Mouse (Mus musculus): ENCODE results near the gene Sema7a. TPM values are rescaled to one million over a fixed set of nuclear protein-coding genes. Genes with fewer than 3 reads are reported as not detected.

Gene Sema7a
- polyA plus RNA-seq, 1 experiment, result 26.1 TPM

DNA sequence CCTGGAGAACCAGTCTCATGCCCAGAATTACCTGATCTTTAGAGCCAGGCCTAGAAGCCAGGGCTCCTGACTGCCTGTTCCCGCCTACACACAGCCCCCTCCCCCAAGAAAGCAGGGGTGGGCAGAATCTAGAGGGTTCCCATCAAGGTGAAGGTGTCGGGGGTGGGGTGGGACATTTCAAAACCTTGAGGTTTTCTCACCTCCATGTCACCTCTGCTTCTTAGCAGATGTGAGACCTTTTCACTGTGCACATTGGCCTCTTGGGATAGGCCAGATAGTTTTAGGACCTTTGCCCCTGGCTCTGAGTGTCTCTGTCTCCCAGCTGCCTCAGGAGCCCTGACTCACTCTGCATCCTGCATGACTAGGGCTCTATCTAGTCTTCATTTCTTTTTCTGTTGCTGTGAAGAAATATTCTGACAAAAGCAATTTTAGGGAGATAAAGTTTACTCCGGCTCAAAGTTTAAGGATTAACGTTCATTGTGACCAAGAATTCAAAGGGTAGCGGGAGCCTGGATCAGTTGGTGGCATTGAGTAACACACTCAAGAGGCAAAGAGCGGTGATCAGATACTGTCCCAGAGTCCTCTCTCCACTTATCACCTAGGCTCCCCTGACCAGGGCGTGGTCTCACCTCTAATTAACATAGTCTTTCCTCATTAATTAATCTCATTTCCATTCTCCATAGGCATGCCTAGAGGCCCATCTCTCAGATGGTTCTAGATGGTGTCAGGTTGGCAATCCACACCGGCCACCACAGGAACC lies 29.1 kb downstream of the Sema7a start:
- TF ChIP-seq POLR2A (IDR thresholded peaks at IDR 0.05; ENCODE audit: low read depth, low read length) (no peak), CTCF (IDR thresholded peaks at IDR 0.05; ENCODE audit: extremely low read depth, insufficient read depth, insufficient read length, insufficient replicate concordance) (no peak)
- no peaks in the 10 kb centered on the region for H3K27me3 ChIP-seq (ENCODE audit: control insufficient read depth, insufficient read depth, low read length)
- 86% methylated on average over 8 of the region's 8 CpGs for WGBS
- no peak overlapping the region for H3K4me3 ChIP-seq (ENCODE audit: extremely low read depth, insufficient read depth, insufficient read length)
- H3K36me3 ChIP-seq (ENCODE audit: control insufficient read depth, insufficient read depth, low read length), result no peaks in the 10 kb centered on the region
- no peak overlapping the region for H3K27ac ChIP-seq (ENCODE audit: insufficient read depth, low read length)
- DNase-seq (ENCODE audit: low read depth in 1 of 2, low spot score in 2 of 2), result no peak
- peaks cover 63% of the 10 kb centered on the region for H3K4me1 ChIP-seq (ENCODE audit: control insufficient read depth, insufficient read depth, insufficient read length)

DNA sequence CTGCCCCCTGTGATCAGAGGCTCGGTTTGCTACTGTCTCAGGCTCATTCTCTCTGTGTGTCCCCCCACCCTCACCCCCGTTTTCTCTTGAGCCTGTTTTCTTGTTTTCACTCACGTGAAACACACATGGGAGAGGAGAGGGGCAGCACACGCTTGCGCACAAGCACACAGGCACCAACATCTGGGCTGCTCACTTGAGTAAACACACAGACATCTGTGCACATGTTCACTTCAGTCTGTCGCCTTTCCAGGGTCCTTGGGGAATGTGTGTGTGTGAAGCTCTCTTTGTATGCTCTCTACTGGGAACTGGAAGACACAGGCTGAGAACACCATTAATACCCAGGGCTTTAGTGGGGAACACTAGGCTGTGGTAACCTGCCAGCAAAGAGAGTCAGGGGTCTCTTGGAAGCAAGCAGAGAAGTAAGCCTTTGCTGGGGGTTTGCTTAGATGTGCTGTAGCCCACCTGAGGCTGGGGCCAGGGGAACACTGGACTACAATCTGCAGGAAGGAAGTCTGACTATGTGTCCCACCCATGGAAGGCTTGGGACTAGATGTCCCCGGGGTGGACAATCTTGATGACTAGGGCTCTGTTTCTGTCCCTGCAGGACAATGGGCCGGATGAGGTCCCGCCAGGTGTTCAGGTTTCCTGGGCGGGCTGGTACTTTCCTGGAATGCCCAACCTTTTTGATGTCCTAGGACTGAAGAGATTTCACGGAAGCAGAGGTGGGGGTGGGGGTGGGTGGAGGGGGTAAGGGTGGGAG lies 30.0 kb downstream of the Sema7a start:
- no peak for TF ChIP-seq POLR2A (IDR thresholded peaks at IDR 0.05; ENCODE audit: low read depth, low read length)
- no peak for TF ChIP-seq CTCF (IDR thresholded peaks at IDR 0.05; ENCODE audit: extremely low read depth, insufficient read depth, insufficient read length, insufficient replicate concordance)
- Histone ChIP-seq H3K4me3 (ENCODE audit: extremely low read depth, insufficient read depth, insufficient read length) (no peak overlapping the region), H3K36me3 (ENCODE audit: control insufficient read depth, insufficient read depth, low read length) (no peaks in the 10 kb centered on the region), H3K4me1 (ENCODE audit: control insufficient read depth, insufficient read depth, insufficient read length) (peaks cover 68% of the 10 kb centered on the region), H3K27me3 (ENCODE audit: control insufficient read depth, insufficient read depth, low read length) (no peaks in the 10 kb centered on the region), H3K27ac (ENCODE audit: insufficient read depth, low read length) (0 out of 2 replicates have a peak overlapping the region, but pooled peaks have one; percentile 1)
- no peak for DNase-seq (ENCODE audit: low read depth in 1 of 2, low spot score in 2 of 2)
- 42% methylated on average over 11 of the region's 11 CpGs for WGBS

DNA sequence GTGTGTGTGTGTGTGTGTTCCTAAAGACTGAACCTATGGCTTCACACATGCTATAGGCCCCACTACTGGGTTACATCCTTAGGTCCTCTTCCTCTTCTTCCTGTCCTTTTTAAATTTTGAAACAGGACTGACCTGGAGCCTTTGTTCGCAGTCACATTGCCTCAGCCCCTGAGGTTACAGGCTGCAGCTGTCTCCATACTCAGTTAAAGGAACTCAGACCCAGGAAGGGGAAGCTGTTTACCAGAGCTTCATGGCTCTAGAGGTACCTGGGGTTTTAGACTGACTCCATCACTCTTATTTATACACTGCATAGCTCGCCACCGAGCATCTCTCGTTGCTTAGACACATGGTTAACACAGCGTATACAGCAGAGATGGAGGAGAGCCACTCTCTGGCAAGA lies 31.5 kb downstream of the Sema7a start:
- H3K4me1 ChIP-seq (ENCODE audit: control insufficient read depth, insufficient read depth, insufficient read length), result peaks cover 65% of the 10 kb centered on the region
- DNase-seq (ENCODE audit: low read depth in 1 of 2, low spot score in 2 of 2), result no peak

DNA sequence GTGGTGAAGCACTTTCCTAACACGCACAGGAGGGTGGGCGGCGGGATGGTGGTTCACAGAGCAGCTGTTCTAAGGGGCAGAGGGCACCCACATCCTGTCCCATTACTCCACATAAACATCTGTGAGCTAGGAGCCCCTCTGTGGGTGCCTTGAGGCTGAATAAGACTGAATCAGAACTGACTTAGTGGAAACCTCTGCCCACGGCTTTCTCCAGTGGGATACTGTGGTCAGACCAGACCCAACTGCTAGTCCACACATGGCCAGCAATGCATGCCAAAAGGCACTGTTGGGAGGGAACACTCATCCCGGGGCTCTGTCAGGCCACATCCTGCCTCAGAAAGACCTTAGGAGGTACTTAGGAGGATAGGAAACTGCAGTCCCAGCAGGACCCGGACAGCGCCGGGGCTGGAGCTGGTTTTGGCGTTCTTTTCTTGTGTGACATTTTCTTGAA lies 32.3 kb downstream of the Sema7a start:
- peak in 1 of 2 experiments; percentile 49 for DNase-seq (ENCODE audit: low read depth in 1 of 2, low spot score in 2 of 2)
- H3K4me1 ChIP-seq (ENCODE audit: control insufficient read depth, insufficient read depth, insufficient read length), result peaks cover 62% of the 10 kb centered on the region

More for the DNA sequence above, 31.5 kb downstream of the Sema7a start:
- no peak overlapping the region for H3K4me3 ChIP-seq (ENCODE audit: extremely low read depth, insufficient read depth, insufficient read length)
- WGBS, result 38% methylated on average over 5 of the region's 5 CpGs
- TF ChIP-seq CTCF (IDR thresholded peaks at IDR 0.05; ENCODE audit: extremely low read depth, insufficient read depth, insufficient read length, insufficient replicate concordance), result no peak
- TF ChIP-seq POLR2A (IDR thresholded peaks at IDR 0.05; ENCODE audit: low read depth, low read length), result no peak
- no peaks in the 10 kb centered on the region for H3K27me3 ChIP-seq (ENCODE audit: control insufficient read depth, insufficient read depth, low read length)
- no peaks in the 10 kb centered on the region for H3K36me3 ChIP-seq (ENCODE audit: control insufficient read depth, insufficient read depth, low read length)
- no peak overlapping the region for H3K27ac ChIP-seq (ENCODE audit: insufficient read depth, low read length)

DNA sequence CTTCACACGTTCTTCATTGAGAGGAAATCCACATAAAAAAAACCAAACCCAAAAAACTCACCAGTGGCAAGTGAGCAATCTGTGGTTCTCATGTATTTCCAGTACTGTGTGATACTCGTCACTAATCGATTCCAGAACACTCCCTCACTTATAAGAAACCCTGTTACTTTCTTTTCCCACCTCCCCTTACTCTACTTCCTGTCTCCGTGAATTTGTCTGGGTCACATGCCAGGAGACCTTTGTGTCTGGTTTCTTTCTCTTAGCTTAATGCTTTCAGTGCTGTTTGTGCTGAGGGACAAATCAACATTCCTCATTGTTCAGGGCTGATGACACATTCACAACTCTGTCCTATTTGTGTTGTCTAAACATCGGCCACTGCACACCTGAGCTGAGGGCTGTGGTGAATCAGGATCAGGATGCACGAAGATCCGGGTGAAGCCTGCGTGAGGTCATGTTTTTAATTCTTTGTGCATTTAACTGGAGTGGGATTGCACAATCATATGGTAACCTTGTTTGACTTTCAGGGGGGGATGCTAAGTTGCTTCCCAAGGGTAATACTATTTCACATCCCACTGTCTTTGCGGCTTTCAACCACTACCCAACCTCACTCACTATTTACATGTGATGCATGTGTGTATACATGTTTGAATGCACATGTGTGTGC lies 33.0 kb downstream of the Sema7a start:
- no peak for TF ChIP-seq POLR2A (IDR thresholded peaks at IDR 0.05; ENCODE audit: low read depth, low read length)
- TF ChIP-seq CTCF (IDR thresholded peaks at IDR 0.05; ENCODE audit: extremely low read depth, insufficient read depth, insufficient read length, insufficient replicate concordance), result no peak
- Histone ChIP-seq H3K27ac (ENCODE audit: insufficient read depth, low read length) (no peak overlapping the region), H3K36me3 (ENCODE audit: control insufficient read depth, insufficient read depth, low read length) (no peaks in the 10 kb centered on the region), H3K4me1 (ENCODE audit: control insufficient read depth, insufficient read depth, insufficient read length) (peaks cover 55% of the 10 kb centered on the region; the same call in 1 of the 2 replicates), H3K27me3 (ENCODE audit: control insufficient read depth, insufficient read depth, low read length) (no peaks in the 10 kb centered on the region), H3K4me3 (ENCODE audit: extremely low read depth, insufficient read depth, insufficient read length) (no peak overlapping the region)
- DNase-seq (ENCODE audit: low read depth in 1 of 2, low spot score in 2 of 2), result no peak
- 39% methylated on average over 9 of the region's 9 CpGs for WGBS

More for the DNA sequence above, 32.3 kb downstream of the Sema7a start:
- TF ChIP-seq CTCF (IDR thresholded peaks at IDR 0.05; ENCODE audit: extremely low read depth, insufficient read depth, insufficient read length, insufficient replicate concordance), result no peak
- Histone ChIP-seq H3K27me3 (ENCODE audit: control insufficient read depth, insufficient read depth, low read length) (no peaks in the 10 kb centered on the region), H3K4me3 (ENCODE audit: extremely low read depth, insufficient read depth, insufficient read length) (no peak overlapping the region), H3K27ac (ENCODE audit: insufficient read depth, low read length) (no peak overlapping the region), H3K36me3 (ENCODE audit: control insufficient read depth, insufficient read depth, low read length) (no peaks in the 10 kb centered on the region)
- 11% methylated on average over 9 of the region's 9 CpGs for whole genome bisulfite sequencing

DNA sequence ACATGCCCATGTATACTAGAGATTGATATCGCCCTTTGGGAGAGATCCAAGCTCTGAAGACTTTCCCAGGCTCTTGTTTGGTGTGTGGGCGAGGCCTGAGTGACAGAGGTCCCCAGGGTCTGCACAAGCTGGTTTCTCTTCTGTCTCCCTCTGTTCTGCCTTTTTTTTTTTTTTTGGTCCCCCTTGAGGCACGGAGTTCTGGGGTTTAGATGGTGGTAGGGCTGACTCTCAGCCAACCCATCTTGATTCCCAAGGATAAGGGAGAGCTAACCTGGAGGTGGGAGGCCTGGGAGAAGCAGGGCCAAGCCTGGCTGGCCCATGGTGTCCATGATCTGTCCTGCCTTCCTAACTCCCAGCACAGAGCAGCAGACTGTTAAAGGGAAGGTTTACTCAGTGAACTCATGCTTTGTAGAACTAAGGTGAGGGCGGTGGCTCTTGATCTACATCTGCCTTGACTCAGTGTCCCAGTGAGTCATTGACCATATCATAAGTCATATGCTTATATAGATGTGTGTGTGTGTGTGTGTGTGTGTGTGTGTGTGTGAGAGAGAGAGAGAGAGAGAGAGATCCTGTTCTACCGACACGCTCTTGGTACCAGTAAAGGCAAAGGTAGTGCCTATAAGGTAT lies 33.6 kb downstream of the Sema7a start:
- 52% methylated on average over 6 of the region's 6 CpGs for WGBS
- DNase-seq (ENCODE audit: low read depth in 1 of 2, low spot score in 2 of 2), result no peak

More for the DNA sequence above, 33.6 kb downstream of the Sema7a start:
- no peak for TF ChIP-seq POLR2A (IDR thresholded peaks at IDR 0.05; ENCODE audit: low read depth, low read length)
- TF ChIP-seq CTCF (IDR thresholded peaks at IDR 0.05; ENCODE audit: extremely low read depth, insufficient read depth, insufficient read length, insufficient replicate concordance), result no peak
- Histone ChIP-seq H3K4me1 (ENCODE audit: control insufficient read depth, insufficient read depth, insufficient read length) (peaks cover 54% of the 10 kb centered on the region; the same call in 1 of the 2 replicates), H3K27ac (ENCODE audit: insufficient read depth, low read length) (no peak overlapping the region), H3K36me3 (ENCODE audit: control insufficient read depth, insufficient read depth, low read length) (no peaks in the 10 kb centered on the region), H3K27me3 (ENCODE audit: control insufficient read depth, insufficient read depth, low read length) (no peaks in the 10 kb centered on the region), H3K4me3 (ENCODE audit: extremely low read depth, insufficient read depth, insufficient read length) (no peak overlapping the region)
